Mouse (Mus musculus): ENCODE data around the gene Tbc1d17. TPM values are rescaled to one million over a fixed set of nuclear protein-coding genes. Genes with fewer than 3 reads are reported as not detected.

Tbc1d17 gene
- polyA plus RNA-seq, 1 experiment, result 151 TPM

GRCm38 (mm10) chr7:44893197-44893596, 44.3 kb upstream of the Tbc1d17 start:
- TF ChIP-seq POLR2A (IDR thresholded peaks at IDR 0.05; ENCODE audit: control insufficient read depth, extremely low read depth, insufficient read depth, low read length, poor library complexity) (no peak), CTCF (IDR thresholded peaks at IDR 0.05; ENCODE audit: borderline replicate concordance, control insufficient read depth, extremely low read depth, insufficient read depth, low read length, poor library complexity) (no peak)

GRCm38 (mm10) chr7:44892276-44892921, 43.5 kb upstream of the Tbc1d17 start, which contains the start of gene Med25:
Med25 (minus strand) TSS chr7:44892712.
- Histone ChIP-seq H3K4me1 (replicated peaks; ENCODE audit: control insufficient read depth, insufficient read depth, low read length) (peaks cover 28% of the 10 kb centered on the region), H3K36me3 (ENCODE audit: control insufficient read depth, insufficient read depth, low read length) (no peaks in the 10 kb centered on the region), H3K4me3 (ENCODE audit: control insufficient read depth, insufficient read depth, low read length) (peak within 1 kb of the TSS; percentile 65), H3K27me3 (ENCODE audit: control insufficient read depth, insufficient read depth, low read length) (no peaks in the 10 kb centered on the region), H3K27ac (ENCODE audit: control insufficient read depth, insufficient read depth, low read length) (peak within 1 kb of the TSS; percentile 86)
- peak; percentile 79 for DNase-seq
- under 1% methylated on average over 56 of the region's 56 CpGs for WGBS
- TF ChIP-seq CTCF (IDR thresholded peaks at IDR 0.05; ENCODE audit: borderline replicate concordance, control insufficient read depth, extremely low read depth, insufficient read depth, low read length, poor library complexity), result peak; percentile 29; the same call in 1 of the 2 replicates
- TF ChIP-seq POLR2A (IDR thresholded peaks at IDR 0.05; ENCODE audit: control insufficient read depth, extremely low read depth, insufficient read depth, low read length, poor library complexity), result peak; percentile 85

More at GRCm38 (mm10) chr7:44893197-44893596, 44.3 kb upstream of the Tbc1d17 start:
- Histone ChIP-seq H3K4me1 (replicated peaks; ENCODE audit: control insufficient read depth, insufficient read depth, low read length) (peaks cover 28% of the 10 kb centered on the region), H3K36me3 (ENCODE audit: control insufficient read depth, insufficient read depth, low read length) (no peaks in the 10 kb centered on the region), H3K27ac (ENCODE audit: control insufficient read depth, insufficient read depth, low read length) (no peak overlapping the region), H3K27me3 (ENCODE audit: control insufficient read depth, insufficient read depth, low read length) (no peaks in the 10 kb centered on the region), H3K4me3 (ENCODE audit: control insufficient read depth, insufficient read depth, low read length) (no peak overlapping the region)
- 77% methylated on average over 8 of the region's 8 CpGs for WGBS
- no peak for DNase-seq

GRCm38 (mm10) chr7:44891611-44892010, 42.7 kb upstream of the Tbc1d17 start:
- no peaks in the 10 kb centered on the region for H3K27me3 ChIP-seq (ENCODE audit: control insufficient read depth, insufficient read depth, low read length)
- no peak for DNase-seq
- H3K27ac ChIP-seq (ENCODE audit: control insufficient read depth, insufficient read depth, low read length), result no peak overlapping the region
- no peaks in the 10 kb centered on the region for H3K36me3 ChIP-seq (ENCODE audit: control insufficient read depth, insufficient read depth, low read length)
- H3K4me3 ChIP-seq (ENCODE audit: control insufficient read depth, insufficient read depth, low read length), result peak overlapping the region; percentile 65
- H3K4me1 ChIP-seq (replicated peaks; ENCODE audit: control insufficient read depth, insufficient read depth, low read length), result peaks cover 24% of the 10 kb centered on the region
- WGBS, result 33% methylated on average over 6 of the region's 6 CpGs
- TF ChIP-seq POLR2A (IDR thresholded peaks at IDR 0.05; ENCODE audit: control insufficient read depth, extremely low read depth, insufficient read depth, low read length, poor library complexity) (no peak), CTCF (IDR thresholded peaks at IDR 0.05; ENCODE audit: borderline replicate concordance, control insufficient read depth, extremely low read depth, insufficient read depth, low read length, poor library complexity) (no peak)

- WGBS, result 93% methylated on average over 4 of the region's 4 CpGs
- DNase-seq, result no peak
- no peaks in the 10 kb centered on the region for H3K36me3 ChIP-seq (ENCODE audit: control insufficient read depth, insufficient read depth, low read length)
- no peak for TF ChIP-seq POLR2A (IDR thresholded peaks at IDR 0.05; ENCODE audit: control insufficient read depth, extremely low read depth, insufficient read depth, low read length, poor library complexity)
- TF ChIP-seq CTCF (IDR thresholded peaks at IDR 0.05; ENCODE audit: borderline replicate concordance, control insufficient read depth, extremely low read depth, insufficient read depth, low read length, poor library complexity), result no peak
- no peak overlapping the region for H3K27ac ChIP-seq (ENCODE audit: control insufficient read depth, insufficient read depth, low read length)
- H3K4me3 ChIP-seq (ENCODE audit: control insufficient read depth, insufficient read depth, low read length), result no peak overlapping the region
- H3K27me3 ChIP-seq (ENCODE audit: control insufficient read depth, insufficient read depth, low read length), result no peaks in the 10 kb centered on the region
- H3K4me1 ChIP-seq (replicated peaks; ENCODE audit: control insufficient read depth, insufficient read depth, low read length), result peaks cover 18% of the 10 kb centered on the region
Measured at GRCm38 (mm10) chr7:44890737-44891136, 41.9 kb upstream of the Tbc1d17 start.

- Histone ChIP-seq H3K36me3 (ENCODE audit: control insufficient read depth, insufficient read depth, low read length) (no peaks in the 10 kb centered on the region), H3K4me3 (ENCODE audit: control insufficient read depth, insufficient read depth, low read length) (no peak overlapping the region), H3K27ac (ENCODE audit: control insufficient read depth, insufficient read depth, low read length) (no peak overlapping the region), H3K4me1 (replicated peaks; ENCODE audit: control insufficient read depth, insufficient read depth, low read length) (peaks cover 17% of the 10 kb centered on the region), H3K27me3 (ENCODE audit: control insufficient read depth, insufficient read depth, low read length) (no peaks in the 10 kb centered on the region)
- no peak for DNase-seq
- TF ChIP-seq POLR2A (IDR thresholded peaks at IDR 0.05; ENCODE audit: control insufficient read depth, extremely low read depth, insufficient read depth, low read length, poor library complexity), result no peak
- TF ChIP-seq CTCF (IDR thresholded peaks at IDR 0.05; ENCODE audit: borderline replicate concordance, control insufficient read depth, extremely low read depth, insufficient read depth, low read length, poor library complexity), result no peak
- WGBS, result 85% methylated on average over 7 of the region's 7 CpGs
Measured at GRCm38 (mm10) chr7:44890180-44890579, 41.3 kb upstream of the Tbc1d17 start.

GRCm38 (mm10) chr7:44888256-44889105, 39.6 kb upstream of the Tbc1d17 start:
- TF ChIP-seq POLR2A (IDR thresholded peaks at IDR 0.05; ENCODE audit: control insufficient read depth, extremely low read depth, insufficient read depth, low read length, poor library complexity) (no peak), CTCF (IDR thresholded peaks at IDR 0.05; ENCODE audit: borderline replicate concordance, control insufficient read depth, extremely low read depth, insufficient read depth, low read length, poor library complexity) (no peak)
- WGBS, result 95% methylated on average over 13 of the region's 13 CpGs
- Histone ChIP-seq H3K4me3 (ENCODE audit: control insufficient read depth, insufficient read depth, low read length) (no peak overlapping the region), H3K36me3 (ENCODE audit: control insufficient read depth, insufficient read depth, low read length) (peaks cover 13% of the 10 kb centered on the region), H3K27ac (ENCODE audit: control insufficient read depth, insufficient read depth, low read length) (no peak overlapping the region), H3K27me3 (ENCODE audit: control insufficient read depth, insufficient read depth, low read length) (no peaks in the 10 kb centered on the region), H3K4me1 (replicated peaks; ENCODE audit: control insufficient read depth, insufficient read depth, low read length) (peaks cover 17% of the 10 kb centered on the region)
- no peak for DNase-seq
